Comparison of ENCODE assay signal across 13 mouse cellular contexts in genomic region chr1:141716953-141717352, GRCm38 (mm10).
"Had no signal": no experiment of that assay in that cellular context is flagged by ENCODE, and none has a peak within 500 bp of the region (broad histone marks: within the 10 kb centered on the region; RNA-seq: fewer than 3 reads in every experiment).

No protein-coding gene starts in this region.

- H3K9ac ChIP-seq: limb, embryonic 15.5 days; liver, embryonic 12.5 days; lung, embryonic 14.5 days had no signal

- H3K27me3 ChIP-seq: limb, embryonic 15.5 days; liver, embryonic 12.5 days had no signal

- ATAC-seq: intestine, embryonic 16.5 days; liver, embryonic 12.5 days had no signal

- H3K4me1 ChIP-seq: limb, embryonic 15.5 days; liver, embryonic 12.5 days had no signal

- H3K27ac ChIP-seq: limb, embryonic 15.5 days; liver, embryonic 12.5 days; midbrain, embryonic 10.5 days had no signal

- H3K4me3 ChIP-seq: limb, embryonic 15.5 days; liver, embryonic 12.5 days; midbrain, embryonic 10.5 days had no signal

- H3K9me3 ChIP-seq: limb, embryonic 15.5 days; liver, embryonic 12.5 days; midbrain, embryonic 10.5 days had no signal

- H3K36me3 ChIP-seq: limb, embryonic 15.5 days; liver, embryonic 12.5 days; midbrain, embryonic 10.5 days had no signal

- DNase-seq: kidney, adult 8-10 months; kidney, postnatal 25 days; layer of hippocampus, adult 9-11 months; layer of hippocampus, postnatal 36 days; lung, embryonic 14.5 days; lung, postnatal 10 days; lung, postnatal 4 days; right cerebral cortex, postnatal 25 days; thymus, postnatal 36 days had no signal

- H3K4me2 ChIP-seq: limb, embryonic 15.5 days; liver, embryonic 12.5 days; lung, embryonic 14.5 days had no signal
